Mouse (Mus musculus) testis, adult 2 months (tissue): ENCODE data around the gene Gpc1. TPM values are rescaled to one million over a fixed set of nuclear protein-coding genes. Genes with fewer than 3 reads are reported as not detected.

Experiments
- H3K27ac ChIP-seq: fragments of 200-500 bp; 2 replicates; pipeline ENCODE4 v1.5.1; 2012; ENCODE audit warnings: low read depth, low read length; ENCODE audit not compliant: control insufficient read depth, insufficient read depth
- H3K27me3 ChIP-seq: fragments of 200-500 bp; 2 replicates; pipeline ENCODE4 v1.6.1; 2012; ENCODE audit warnings: mild to moderate bottlenecking, low read length, moderate library complexity; ENCODE audit not compliant: control insufficient read depth, insufficient read depth
- H3K36me3 ChIP-seq: fragments of 200-500 bp; 2 replicates; pipeline ENCODE4 v1.6.1; 2012; ENCODE audit warnings: mild to moderate bottlenecking, low read length; ENCODE audit not compliant: control insufficient read depth, insufficient read depth
- H3K4me1 ChIP-seq: fragments of 200-500 bp; 2 replicates; pipeline ENCODE4 v1.6.1; 2012; ENCODE audit warnings: low read length; ENCODE audit not compliant: control insufficient read depth, insufficient read depth
- H3K4me3 ChIP-seq: fragments of 200-500 bp; 2 replicates; pipeline ENCODE4 v1.5.1; 2012; ENCODE audit warnings: low read depth, mild to moderate bottlenecking, low read length, moderate library complexity, mixed read lengths; ENCODE audit not compliant: control insufficient read depth
- CTCF ChIP-seq: fragments of 200-500 bp; IDR thresholded peaks from 2 replicates; pipeline ENCODE4 v1.5.1; 2012; ENCODE audit warnings: low read depth, mild to moderate bottlenecking, inconsistent platforms, low read length, moderate library complexity; ENCODE audit not compliant: control insufficient read depth, insufficient read depth, insufficient replicate concordance
- POLR2A ChIP-seq: fragments of 200-500 bp; IDR thresholded peaks from 2 replicates; pipeline ENCODE4 v1.6.1; 2012; ENCODE audit warnings: low read depth, mild to moderate bottlenecking, inconsistent platforms, low read length, moderate library complexity; ENCODE audit not compliant: control insufficient read depth
- polyA plus RNA-seq: library from polyadenylated mRNA; depleted of rRNA; stranded (reverse); fragments of >200 nt; gene quantifications from 2 replicates; pipeline ENCODE4 v1.2.3, GENCODE M21; 2012

Gene Gpc1
- polyA plus RNA-seq, 1 experiment, result 1.9 TPM

DNA sequence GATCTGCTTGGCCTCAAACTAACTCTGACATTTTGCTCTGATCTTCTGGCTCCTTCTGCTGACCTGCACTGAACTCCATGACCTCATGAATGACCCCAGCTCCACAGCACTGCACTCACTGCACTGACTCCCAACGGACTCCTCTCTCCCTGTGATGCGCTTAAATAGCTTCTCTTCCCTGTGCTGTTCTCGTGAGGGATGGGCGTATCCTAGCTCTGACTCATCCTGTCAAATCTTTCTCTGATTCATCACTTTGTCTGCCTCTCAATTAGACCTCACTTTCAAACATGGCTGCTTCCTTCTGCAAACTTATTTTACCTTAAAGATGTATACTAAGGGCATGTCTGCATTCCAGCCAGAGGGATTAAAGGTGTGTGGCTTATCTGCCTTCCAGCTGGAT, 21.8 kb upstream of the Gpc1 start:
- TF ChIP-seq POLR2A (no peak), CTCF (no peak)
- Histone ChIP-seq H3K27me3 (no peaks in the 10 kb centered on the region), H3K27ac (no peak overlapping the region), H3K4me3 (no peak overlapping the region), H3K4me1 (no peaks in the 10 kb centered on the region), H3K36me3 (no peaks in the 10 kb centered on the region)

DNA sequence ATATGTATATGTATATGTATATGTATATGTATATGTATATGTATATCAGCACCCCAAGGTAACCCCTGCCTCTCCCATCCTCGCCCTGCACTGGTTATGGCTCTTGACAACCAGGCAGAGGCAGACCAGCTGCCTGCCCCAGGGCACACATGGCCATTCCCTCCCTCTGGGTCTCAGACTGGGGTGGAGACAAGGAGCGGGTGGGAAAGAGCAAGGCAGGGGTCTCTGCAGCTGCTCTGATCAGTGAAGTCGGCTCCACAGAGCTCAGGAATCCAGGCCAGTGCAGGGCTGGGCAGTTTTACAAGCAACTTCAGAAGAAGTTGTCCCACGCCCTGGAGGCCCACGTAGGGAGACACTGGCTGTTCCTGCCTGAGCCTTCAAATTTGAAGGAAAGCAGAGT, 17.1 kb upstream of the Gpc1 start:
- Histone ChIP-seq H3K4me3 (no peak overlapping the region), H3K27ac (no peak overlapping the region), H3K36me3 (no peaks in the 10 kb centered on the region), H3K4me1 (no peaks in the 10 kb centered on the region), H3K27me3 (no peaks in the 10 kb centered on the region)
- TF ChIP-seq POLR2A (no peak), CTCF (no peak)

DNA sequence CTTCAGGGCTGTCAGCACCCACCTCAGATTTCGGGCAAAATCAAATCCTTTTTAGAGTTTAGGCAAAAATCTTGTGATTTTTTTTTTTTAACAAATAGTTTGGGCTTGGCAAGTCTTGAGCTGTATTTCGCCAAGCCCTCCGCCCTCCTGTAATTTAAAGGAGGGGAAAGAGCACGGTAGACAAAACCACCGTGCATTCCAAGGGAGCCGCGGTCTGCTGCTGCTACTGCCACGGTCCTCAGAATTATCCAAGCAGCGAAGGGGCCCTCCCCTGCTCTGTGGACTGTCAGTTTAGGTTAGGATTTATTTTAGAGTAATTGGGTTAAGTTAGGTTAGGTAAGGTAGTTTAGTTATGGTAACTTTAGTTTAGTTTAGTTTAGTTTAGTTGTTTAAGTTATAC, 16.3 kb upstream of the Gpc1 start:
- H3K27me3 ChIP-seq, result no peaks in the 10 kb centered on the region
- H3K27ac ChIP-seq, result no peak overlapping the region
- TF ChIP-seq POLR2A, result no peak
- no peak for TF ChIP-seq CTCF
- H3K36me3 ChIP-seq, result no peaks in the 10 kb centered on the region
- no peaks in the 10 kb centered on the region for H3K4me1 ChIP-seq
- no peak overlapping the region for H3K4me3 ChIP-seq

DNA sequence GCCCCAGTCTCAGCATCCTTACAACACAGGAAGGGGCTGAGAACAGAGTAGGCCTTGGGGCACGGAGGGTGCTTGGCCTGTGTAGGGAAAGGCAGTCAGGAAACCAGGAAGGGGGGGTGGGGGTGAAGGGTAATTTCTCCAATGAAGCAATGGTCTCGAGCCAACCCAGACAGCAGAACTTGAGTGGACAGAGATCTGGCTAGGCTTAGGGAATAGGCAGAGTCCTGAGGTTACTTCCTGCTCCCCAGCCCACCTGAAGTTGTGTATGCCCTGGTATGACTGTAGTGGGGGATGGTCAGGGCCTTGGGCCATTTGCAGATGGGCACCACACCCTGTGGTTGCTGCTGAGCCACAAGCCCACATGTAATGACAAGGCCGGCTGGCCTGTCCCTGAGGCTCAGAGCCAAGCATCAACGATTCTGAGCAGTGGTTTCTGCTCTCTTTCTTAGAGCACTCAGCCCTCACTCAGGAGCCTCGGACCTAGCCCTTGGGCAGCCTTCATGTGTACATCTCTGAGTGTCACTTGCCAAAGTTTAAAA, 15.6 kb upstream of the Gpc1 start:
- Histone ChIP-seq H3K4me1 (no peaks in the 10 kb centered on the region), H3K36me3 (no peaks in the 10 kb centered on the region), H3K4me3 (no peak overlapping the region), H3K27me3 (no peaks in the 10 kb centered on the region), H3K27ac (no peak overlapping the region)
- no peak for TF ChIP-seq POLR2A
- no peak for TF ChIP-seq CTCF

GRCm38 (mm10) chr1:92830626-92831187, 738 bp upstream of the Gpc1 start:
- Histone ChIP-seq H3K36me3 (no peaks in the 10 kb centered on the region), H3K4me3 (peak overlapping the region; percentile 44), H3K27me3 (no peaks in the 10 kb centered on the region), H3K4me1 (peaks cover 15% of the 10 kb centered on the region), H3K27ac (no peak overlapping the region)
- TF ChIP-seq CTCF (no peak), POLR2A (no peak)

DNA sequence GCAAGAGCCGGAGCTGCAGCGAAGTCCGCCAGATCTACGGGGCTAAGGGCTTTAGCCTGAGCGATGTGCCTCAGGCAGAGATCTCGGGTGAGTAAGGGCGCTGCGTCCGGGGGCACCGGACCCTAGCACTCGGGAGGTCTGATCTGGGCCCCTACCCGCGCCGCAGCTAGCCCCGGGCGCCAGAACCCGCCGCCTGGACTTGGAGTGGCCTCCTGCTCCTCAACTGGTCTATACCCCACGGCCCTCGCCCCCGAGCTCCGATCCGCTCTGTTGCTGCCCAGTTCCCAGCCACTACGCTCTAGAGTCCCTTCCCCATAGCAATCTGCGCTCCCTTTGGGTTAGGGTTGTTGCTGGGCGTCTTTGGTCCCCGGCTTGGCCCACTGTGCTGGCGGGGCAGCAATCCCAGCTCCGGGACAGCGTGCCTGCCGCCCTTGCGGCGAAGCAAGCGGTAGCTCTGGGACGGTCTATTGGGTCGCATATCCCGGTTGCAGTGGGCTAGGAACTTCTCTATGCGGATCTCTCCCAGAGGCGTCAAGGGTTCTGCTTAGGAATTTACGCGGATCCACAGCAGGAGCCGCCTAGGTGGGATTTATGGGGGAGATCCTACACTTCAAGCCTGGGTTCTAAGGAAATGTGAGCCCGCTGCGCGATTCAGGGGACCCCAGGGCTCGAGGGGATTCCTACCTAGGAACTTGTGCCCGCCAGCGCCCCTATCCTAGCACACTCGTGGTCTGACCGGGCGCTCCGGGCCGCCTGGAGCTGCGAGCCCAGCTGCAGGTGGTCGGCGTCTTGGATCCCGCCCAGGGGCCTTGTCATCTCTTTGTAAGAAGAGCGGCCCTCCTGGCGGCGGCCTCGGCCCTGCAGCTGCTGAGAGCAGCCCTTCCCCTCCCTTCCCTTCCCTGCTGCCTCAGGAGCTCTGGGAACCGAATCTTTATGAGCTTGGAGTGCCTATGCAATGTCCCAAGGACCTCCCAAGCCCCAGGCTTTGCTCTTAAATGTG, 866 bp downstream of the Gpc1 start:
- H3K27ac ChIP-seq, result no peak overlapping the region
- TF ChIP-seq CTCF (no peak), POLR2A (no peak)
- no peaks in the 10 kb centered on the region for H3K36me3 ChIP-seq

DNA sequence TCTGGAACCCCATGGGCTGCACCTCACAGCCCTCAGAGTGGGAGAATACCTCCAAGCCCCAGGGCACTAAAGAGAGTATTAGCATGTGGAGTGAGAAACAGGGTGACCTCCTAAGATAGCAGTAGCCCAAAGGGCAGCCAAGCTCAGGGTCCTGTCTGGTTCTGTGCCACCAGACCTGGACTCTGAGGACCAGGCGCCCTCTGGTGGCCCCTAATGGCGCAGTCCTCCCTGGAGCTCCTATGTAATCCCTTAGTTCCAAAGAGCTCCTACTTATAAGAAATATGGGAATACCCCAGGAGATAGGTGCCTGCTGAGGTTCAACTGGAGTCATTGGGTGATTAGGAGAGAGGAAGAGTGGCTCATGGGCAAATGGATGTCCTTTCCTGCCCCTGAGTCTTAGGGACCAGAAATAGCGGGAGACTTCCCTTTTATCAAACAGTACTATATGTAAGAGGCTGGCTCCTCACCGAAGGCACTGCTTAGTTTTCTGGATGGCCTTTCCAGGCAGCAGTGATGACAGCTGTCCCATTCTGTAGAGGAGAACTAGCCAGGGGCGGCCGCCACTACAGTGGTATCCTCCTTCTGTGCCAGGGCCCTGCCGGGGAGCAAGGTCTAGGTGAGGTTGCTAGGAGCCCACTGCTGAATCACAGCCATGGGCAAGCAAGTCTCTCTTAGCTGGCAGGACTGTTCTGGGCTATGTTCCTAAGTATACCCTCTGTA, 2.7 kb downstream of the Gpc1 start:
- Histone ChIP-seq H3K27ac (no peak overlapping the region), H3K4me3 (no peak overlapping the region), H3K4me1 (peaks cover 15% of the 10 kb centered on the region), H3K36me3 (no peaks in the 10 kb centered on the region), H3K27me3 (no peaks in the 10 kb centered on the region)
- TF ChIP-seq CTCF, result peak; percentile 61; the same call in 1 of the 2 replicates
- no peak for TF ChIP-seq POLR2A

More for the DNA sequence above, 866 bp downstream of the Gpc1 start:
- Histone ChIP-seq H3K27me3 (no peaks in the 10 kb centered on the region), H3K4me3 (peak overlapping the region; percentile 83), H3K4me1 (peaks cover 15% of the 10 kb centered on the region)
